Mouse (Mus musculus) MEL (cell line): ENCODE measurements around the gene Ugt1a2.

Source experiments
- CTCF ChIP-seq, 3 experiments: IDR thresholded peaks in 2 of 3; conservative IDR thresholded peaks in 1 of 3; 2 replicates each; pipeline ENCODE4 v1.5.1; 2011 to 2012; ENCODE audit warnings: low read length in 3 of 3, low read depth in 2 of 3, mild to moderate bottlenecking in 2 of 3, improper control_type of control experiment in 1 of 3, inconsistent platforms in 1 of 3, mixed read lengths in 1 of 3, moderate library complexity in 1 of 3; ENCODE audit not compliant: control insufficient read depth in 1 of 3, insufficient read depth in 1 of 3, poor library complexity in 1 of 3, severe bottlenecking in 1 of 3
- MAFK ChIP-seq: IDR thresholded peaks from 2 replicates; pipeline ENCODE4 v1.6.1; 2011; ENCODE audit warnings: low read depth, mild to moderate bottlenecking, low read length, improper control_type of control experiment, borderline replicate concordance
- POLR2A ChIP-seq, 2 experiments: IDR thresholded peaks; 2 replicates each; pipeline ENCODE4 v1.6.1; 2011 to 2012; ENCODE audit warnings: low read length in 2 of 2, mild to moderate bottlenecking in 2 of 2, control low read depth in 1 of 2, improper control_type of control experiment in 1 of 2, low read depth in 1 of 2, moderate library complexity in 1 of 2; ENCODE audit not compliant: control insufficient read depth in 1 of 2, insufficient read depth in 1 of 2, poor library complexity in 1 of 2
- TAL1 ChIP-seq: IDR thresholded peaks from 2 replicates; pipeline ENCODE4 v1.6.1; 2012; ENCODE audit warnings: mild to moderate bottlenecking, inconsistent platforms, low read length, moderate library complexity, mixed read lengths

DNA sequence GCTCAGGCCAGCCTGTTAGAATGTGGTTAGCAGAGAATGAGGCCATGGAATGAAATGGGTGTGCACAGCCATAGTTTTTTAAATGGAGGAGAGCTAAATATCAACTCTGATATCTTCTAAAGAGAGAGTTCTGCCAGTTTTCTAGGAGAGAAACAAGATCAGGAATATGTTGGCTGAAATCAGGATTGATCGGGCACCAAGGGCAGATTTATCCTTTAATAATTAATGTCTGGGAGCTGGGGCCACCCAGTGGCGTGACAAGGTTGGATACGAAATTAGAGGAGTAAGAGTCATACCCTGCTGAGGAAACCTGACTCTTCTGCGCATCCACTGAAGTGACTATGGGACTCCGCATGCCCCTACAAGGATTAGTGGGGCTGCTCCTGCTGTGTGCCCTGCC, 34.7 kb upstream of the Ugt1a2 start, which contains the start of gene Ugt1a5:
- TF ChIP-seq CTCF (IDR thresholded peaks at IDR 0.05 in 2 of 3, conservative IDR thresholded peaks at IDR 0.05 in 1 of 3; ENCODE audit: control insufficient read depth in 1 of 3, insufficient read depth in 1 of 3, low read depth in 2 of 3, low read length in 3 of 3, poor library complexity in 1 of 3, severe bottlenecking in 1 of 3) (no peak), MAFK (no peak), POLR2A (IDR thresholded peaks at IDR 0.05; ENCODE audit: control insufficient read depth in 1 of 2, insufficient read depth in 1 of 2, low read depth in 1 of 2, low read length in 2 of 2, poor library complexity in 1 of 2) (no peak), TAL1 (no peak)
